Mouse (Mus musculus): ENCODE data around the gene Mill1.
"Not testable (repeated sequence)": the region's sequence is repeated elsewhere in the genome, so short reads cannot be mapped to it uniquely, and the experiment has no call there.

The Mill1 gene

DNA sequence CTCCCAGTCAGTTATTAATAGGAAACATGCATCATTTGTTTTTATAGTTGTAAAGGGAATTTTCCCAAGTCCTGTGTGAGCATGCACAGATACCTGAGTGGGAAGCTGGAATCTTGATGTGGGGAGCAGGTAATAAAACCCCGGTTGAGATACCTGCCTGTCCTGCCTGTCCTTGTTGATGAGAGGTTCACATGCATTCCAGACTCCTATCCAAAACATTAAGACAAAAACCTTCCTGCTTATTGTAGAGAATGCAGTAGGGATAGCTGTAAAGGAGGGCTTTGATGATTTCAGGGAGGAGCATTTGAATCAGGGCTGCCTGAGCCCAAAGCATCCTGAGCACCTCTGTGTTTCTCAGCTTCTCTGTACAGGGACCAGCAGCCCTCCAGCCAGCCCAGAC is at the start of gene Mill1:
Gene Mill1, plus strand, starts transcription at position 301 of the 400 bp plus-strand sequence.
- DNase-seq (ENCODE audit: low spot score) = no peak

DNA sequence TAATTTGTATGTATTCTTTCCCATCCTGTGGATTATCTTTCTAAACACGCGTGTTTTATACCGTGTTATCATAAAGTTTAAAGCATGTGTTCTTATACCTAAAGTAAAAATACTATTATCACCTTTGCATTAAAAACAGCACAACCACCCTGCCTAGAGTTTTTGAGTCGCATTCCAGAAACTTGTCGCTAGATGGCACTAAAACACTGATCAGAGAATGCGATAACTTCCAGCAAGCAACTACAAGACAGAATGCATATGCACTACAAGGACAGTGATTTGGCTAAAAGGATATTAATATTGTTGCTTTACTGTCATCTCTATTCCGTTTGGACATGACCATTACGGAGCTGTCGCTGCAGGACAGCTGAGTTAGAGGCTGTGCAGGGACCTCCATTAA is 34.2 kb upstream of the Mill1 start:
- no peak for DNase-seq (ENCODE audit: low spot score)

DNA sequence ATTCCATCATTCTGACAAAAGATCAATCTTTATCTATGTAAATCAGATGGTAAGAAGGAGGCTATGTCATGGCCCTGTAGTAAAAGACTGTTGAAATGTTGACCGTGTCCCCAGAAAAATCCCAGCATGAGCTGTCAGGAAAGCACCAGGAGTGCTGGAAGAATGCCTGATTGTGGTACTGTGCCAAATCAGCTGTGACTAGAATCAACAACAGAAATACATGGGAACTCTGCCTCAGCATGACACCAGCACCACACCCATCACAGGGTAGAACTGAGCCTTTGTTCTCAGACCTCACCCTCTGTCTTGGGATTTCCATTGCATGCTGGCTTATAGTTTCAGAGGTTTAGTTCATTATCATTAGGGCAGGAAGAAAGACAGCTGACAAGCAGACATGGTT is 30.4 kb upstream of the Mill1 start:
- DNase-seq (ENCODE audit: low spot score) = no peak

DNA sequence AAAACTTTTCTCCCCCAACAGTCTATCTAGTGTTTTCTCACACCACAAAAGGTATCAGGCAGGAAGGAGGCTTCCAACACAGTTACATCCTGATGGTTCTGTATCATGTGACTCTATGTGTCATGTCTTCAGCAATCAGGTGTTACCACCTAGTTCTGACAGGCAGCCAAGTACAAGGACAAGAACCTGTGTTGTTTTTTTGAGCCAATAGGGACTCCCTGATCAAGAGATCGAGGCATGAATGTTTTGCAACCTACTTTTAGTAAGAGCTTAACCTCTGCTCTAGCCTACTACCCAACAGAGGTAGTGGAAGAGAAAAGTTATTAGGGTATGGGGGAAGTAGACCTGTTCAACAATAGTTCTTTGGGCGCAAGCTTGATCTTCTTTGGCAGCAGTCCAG is 6.6 kb upstream of the Mill1 start:
- DNase-seq (ENCODE audit: low spot score) = no peak

DNA sequence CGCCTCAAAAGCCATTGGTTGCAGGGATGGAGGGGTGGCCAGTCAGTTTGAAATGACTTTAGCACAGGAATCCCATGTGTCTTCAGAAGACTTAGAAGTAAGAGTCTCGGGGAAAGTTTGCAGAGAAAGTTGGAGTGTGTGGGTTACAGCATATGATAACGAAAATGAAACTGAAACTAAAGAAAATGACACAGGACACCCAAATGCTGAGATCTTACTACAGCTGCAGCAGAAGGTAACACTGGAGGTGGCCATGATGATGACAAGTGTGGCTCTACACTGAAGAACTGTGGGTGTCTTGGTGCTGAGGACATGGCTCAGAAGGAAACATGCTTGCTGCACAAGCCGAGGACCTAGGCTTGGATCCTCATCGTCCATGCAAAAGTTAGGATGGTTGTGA is 3.9 kb upstream of the Mill1 start:
- DNase-seq (ENCODE audit: low spot score) = no peak

DNA sequence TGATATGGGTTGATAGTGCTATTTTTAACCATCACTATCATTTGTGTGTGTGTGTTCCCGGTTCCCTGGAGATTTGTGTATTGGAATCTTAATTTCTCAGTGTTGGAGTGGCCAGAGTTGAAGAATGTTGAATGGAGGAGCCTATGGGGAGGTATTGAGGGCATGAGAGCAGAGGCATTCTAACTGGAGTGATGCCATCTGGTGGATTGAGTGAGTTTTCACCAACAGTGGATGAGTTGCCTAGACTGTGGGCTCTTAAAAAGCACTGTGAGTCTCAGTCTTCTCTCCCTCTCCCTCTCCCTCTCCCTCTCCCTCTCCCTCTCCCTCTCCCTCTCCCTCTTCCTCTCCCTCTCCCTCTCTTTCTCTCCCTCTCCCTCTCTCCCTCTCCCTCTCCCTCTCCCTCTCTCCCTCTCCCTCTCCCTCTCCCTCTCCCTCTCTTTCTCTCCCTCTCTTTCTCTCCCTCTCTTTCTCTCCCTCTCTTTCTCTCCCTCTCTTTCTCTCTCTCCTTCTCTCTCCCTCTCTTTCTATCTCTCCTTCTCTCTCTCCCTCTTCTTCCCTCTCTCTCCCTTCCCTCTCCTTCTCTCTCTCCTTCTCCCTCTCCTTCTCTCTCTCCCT is 1.1 kb upstream of the Mill1 start:
- not testable (repeated sequence) for DNase-seq (ENCODE audit: low spot score)

DNA sequence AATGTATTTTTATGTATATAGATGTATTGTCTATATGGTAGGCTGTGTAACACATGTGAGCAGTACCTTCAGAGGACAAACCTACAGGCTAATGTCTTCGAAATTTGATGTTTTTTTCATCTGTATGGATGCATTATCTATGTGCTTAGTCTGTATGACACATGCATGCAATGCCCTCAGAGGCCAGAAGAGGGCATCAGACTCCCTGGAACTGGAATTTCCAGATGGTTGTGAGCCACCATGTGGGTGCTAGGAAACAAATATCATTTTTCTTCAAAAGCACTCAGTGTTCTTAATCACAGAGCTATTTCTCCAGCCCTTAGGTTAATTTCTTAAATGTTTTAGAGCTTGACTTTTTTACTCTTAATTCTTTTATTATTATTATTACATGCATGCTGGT is 15.1 kb downstream of the Mill1 start:
- DNase-seq (ENCODE audit: low spot score) = no peak

DNA sequence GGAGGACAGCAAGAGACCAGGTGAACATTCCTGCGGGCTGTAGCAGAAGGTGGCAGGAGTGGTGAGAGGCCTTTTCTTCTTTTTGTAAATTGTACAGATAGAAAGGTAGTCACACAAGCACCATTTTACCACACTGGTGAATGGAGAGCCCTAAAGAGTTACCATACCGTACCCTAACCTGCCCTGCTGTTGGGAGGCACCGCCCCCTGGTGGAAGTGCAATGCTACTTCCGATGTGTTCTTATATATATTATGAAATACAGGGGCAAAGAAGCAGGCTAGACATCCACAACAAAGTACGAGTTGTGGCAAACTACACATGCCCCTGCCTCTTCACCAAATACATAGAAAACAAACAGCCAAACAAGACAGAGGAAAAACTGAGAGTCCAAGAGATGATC is 19.9 kb downstream of the Mill1 start:
- no peak for DNase-seq (ENCODE audit: low spot score)

Measured in testis, postnatal 14 days (tissue).